Mouse (Mus musculus): Measurements from ENCODE around the gene Otulin.

Gene Otulin

DNA sequence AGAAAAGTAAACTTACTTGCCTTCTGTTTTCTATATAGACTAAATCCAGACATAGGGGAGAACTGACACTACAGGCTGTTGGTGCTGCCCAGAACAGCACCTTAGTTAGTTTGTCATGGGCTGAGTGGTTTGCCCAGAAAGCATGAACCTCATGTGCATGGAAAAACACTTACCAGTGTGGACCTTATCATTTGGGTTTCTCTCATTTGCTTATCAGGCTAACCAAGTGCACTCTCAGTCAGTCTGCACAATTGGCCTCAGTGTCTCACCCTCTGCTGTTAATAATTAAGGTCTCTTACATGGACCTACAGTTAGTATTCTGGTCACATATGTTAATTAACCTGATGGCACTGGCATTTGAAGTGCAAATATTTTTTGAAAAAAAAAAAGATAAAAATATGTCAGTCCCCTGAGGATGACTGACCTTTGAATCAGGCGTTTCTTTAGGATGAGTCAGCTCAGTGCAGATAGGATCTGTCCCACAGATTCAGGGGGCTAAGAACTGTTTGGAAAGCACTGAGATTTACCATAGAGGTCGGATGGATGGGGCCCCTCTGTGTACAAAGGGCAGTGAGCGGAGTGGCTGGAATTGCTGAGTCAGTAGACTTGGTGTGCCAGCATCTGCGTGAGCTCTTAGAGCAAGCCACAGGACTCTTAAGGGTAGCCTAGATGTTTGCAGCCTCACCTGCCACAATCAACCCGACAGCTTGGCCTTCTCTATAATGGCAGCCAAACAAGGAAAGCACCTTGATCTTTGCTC, 124.2 kb downstream of the Otulin start:
- DNase-seq (ENCODE audit: low spot score in 2 of 2), result no peak

DNA sequence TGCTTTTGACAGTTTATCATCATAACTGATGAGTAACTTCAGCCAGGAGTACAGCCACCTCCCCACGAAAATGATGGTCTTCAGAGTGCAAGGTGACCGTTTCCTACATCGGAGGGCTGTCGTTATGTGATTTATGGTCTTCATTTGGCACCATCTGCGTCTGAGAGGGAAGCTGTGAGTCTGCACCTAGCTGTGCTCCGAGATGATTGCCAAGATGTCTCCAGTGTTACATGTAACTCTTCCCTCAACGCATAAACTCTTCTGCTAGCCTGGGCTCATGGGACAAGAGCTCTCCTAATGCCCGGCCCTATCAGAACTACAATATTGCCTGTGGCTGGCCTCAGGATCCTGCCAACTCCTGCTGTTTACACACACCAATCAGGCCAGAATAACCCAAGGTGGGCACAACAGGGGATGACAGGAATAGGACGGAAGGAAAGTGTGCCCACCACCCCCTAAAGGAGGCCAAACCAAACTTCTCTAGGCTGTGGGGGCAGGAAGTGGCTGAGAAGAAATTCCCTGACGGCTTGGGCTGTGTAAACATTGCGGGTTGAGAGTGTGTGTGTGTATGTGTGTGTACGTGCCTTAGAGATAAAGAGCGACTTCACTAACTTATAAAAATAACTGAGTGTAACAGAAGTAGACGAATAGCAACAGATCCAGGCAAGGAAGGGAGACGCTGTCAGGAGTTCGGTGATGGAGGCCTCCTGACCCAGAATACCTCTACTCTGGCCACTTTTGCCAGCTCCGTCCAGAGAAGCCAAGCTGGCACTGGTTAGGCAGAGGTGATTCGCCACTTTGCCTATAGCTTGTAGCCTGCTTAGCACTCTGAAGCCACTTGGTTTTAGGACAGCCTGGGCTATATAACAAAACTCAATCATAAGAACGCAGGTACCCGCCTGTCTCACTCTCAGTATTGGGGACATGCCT, 126.4 kb downstream of the Otulin start:
- no peak for DNase-seq (ENCODE audit: low spot score in 2 of 2)

DNA sequence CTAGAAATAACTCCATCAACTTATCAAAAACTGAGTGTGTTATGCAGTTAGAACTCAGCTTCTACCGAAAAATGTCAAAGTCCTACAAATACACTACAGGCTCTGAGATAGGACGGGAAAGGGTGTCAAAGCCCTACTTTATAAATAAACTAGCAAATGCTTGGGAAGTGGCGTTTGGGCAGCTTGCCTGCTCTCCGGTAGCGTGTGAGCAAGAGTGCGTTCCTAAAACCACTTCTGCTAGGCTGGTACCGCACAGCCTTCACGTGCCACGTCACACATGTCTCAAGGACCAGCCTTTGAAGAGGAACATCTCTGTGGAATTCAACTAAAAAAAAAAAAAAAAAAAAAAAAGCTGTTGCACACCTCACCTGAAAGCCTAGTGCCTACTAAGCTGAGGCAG, 127.3 kb downstream of the Otulin start:
- DNase-seq (ENCODE audit: low spot score in 2 of 2), result no peak

- DNase-seq (ENCODE audit: low spot score in 2 of 2), result no peak
Measured at GRCm38 (mm10) chr15:27502338-27502737, 128.2 kb downstream of the Otulin start.

DNA sequence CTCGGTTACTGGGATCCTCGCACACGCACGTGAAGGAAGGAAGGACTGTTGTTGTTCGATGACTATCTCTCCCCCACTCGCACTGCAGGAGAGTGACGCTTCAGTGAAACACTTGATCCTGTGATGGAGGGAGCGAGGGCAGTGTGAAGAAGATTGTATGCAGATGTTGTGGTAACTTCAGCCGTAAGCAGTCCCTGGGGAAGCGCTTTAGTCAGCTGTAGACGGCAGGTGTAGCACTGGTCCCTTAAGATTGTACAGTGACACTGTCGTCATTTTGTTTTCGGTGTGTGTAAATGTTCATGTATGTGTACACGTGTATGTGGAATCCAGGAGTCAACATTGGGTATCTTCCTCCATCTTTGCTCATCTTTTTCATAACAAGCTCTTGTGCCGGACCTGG, 130.1 kb downstream of the Otulin start:
- no peak for DNase-seq (ENCODE audit: low spot score in 2 of 2)

DNA sequence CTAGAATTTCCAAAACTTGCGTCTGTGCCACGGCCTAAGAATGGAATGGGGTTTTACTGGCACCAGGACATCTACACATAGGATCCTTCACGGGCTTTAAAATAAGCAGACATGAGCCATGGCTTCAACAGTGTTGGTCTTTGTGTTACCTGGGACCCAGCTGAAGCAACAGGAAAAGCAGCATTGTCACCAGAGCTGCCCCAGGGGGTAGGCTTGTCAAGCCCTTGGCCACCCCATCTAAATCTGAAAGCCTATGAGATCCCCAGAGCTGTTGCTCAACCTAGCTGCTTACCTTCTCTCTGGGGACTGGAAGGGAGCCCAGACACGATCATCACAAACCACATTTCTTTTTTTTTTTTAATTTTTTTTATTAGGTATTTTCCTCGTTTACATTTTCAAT, 132.4 kb downstream of the Otulin start:
- no peak for DNase-seq (ENCODE audit: low spot score in 2 of 2)

DNA sequence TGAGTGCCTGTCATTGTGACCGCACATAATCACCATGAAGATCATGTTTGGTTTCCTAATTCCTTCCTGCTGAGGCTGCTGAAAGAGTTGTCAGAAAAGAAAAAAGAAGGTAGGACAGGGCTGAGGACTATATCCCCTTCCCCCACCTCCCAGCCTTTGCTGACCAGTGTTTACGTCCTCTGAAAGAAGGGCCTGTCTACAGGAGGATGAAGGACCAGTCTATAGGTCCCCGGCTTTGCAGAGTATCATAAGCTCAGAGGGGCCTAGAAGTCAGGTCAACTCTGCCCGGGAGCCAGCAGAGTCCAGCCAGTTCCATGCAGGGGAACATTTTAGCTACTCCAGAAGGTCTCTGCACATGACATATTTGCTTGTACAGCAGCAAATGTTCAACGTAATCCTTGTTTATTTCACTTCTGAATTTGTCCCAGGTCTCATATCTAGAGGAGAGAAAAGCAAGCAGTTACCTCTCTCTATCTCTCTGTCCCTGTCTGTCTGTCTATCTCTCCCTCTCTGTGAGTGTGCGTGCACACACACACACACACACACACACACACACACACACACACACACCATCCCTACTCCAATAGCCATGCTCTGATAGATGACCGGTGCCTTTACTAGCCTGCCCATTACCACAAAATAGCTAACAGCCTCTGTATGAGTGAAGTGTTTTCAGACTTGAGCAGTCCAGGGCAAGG, 133.0 kb downstream of the Otulin start:
- DNase-seq (ENCODE audit: low spot score in 2 of 2), result no peak

GRCm38 (mm10) chr15:27496596-27497299, 133.7 kb downstream of the Otulin start:
- DNase-seq (ENCODE audit: low spot score in 2 of 2), result peak; percentile 84

- DNase-seq (ENCODE audit: low spot score in 2 of 2), result no peak
Measured at GRCm38 (mm10) chr15:27495981-27496401, 134.5 kb downstream of the Otulin start.

DNA sequence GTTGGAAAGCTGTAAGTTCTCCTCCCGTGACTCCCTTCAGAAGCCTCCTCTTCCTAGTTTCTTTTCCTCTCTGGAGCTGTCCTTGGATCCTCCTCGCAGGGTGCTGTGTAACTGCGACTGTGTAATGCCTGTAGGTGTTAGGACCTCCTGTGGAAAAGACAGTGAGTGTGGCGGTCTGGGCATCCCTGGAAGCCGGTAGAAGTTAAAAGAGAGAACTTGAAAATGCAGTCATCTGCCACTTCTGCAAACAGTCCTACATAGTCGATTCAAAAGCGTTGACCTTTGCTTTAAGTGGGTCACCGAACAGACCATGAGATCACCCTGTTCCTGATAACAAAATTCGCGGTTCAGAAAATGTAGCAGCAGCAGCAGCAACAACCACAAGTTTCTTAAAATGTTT, 137.0 kb downstream of the Otulin start:
- DNase-seq (ENCODE audit: low spot score in 2 of 2), result no peak

- DNase-seq (ENCODE audit: low spot score in 2 of 2), result no peak
Measured at GRCm38 (mm10) chr15:27492734-27493133, 137.8 kb downstream of the Otulin start.
